Mouse (Mus musculus) ES-CJ7 (cell line): ENCODE data around the gene Abhd4.
A peak's percentile ranks its signal among the peaks of the same experiment; 100 is the strongest.

Experiments used
- DNase-seq: peaks from one replicate; pipeline ENCODE4 v3.0.0; 2011; ENCODE audit warnings: low read depth, low spot score

Gene Abhd4

GRCm38 (mm10) chr14:54253741-54254291, at the start of gene Abhd4, which contains the start of gene Dad1:
Abhd4 (plus strand) TSS chr14:54254188.
Dad1 (minus strand) TSS chr14:54254104.
- DNase-seq = peak; percentile 99

- DNase-seq = no peak
Observed at GRCm38 (mm10) chr14:54204311-54204710, 49.7 kb upstream of the Abhd4 start.

GRCm38 (mm10) chr14:54204786-54205185, 49.2 kb upstream of the Abhd4 start:
- no peak for DNase-seq

GRCm38 (mm10) chr14:54205904-54206303, 48.1 kb upstream of the Abhd4 start:
- DNase-seq = no peak

GRCm38 (mm10) chr14:54206309-54206708, 47.7 kb upstream of the Abhd4 start:
- DNase-seq = no peak

GRCm38 (mm10) chr14:54206750-54207550, 47.0 kb upstream of the Abhd4 start:
- DNase-seq = no peak

GRCm38 (mm10) chr14:54207924-54208323, 46.1 kb upstream of the Abhd4 start:
- no peak for DNase-seq

GRCm38 (mm10) chr14:54208741-54209140, 45.2 kb upstream of the Abhd4 start:
- no peak for DNase-seq

- no peak for DNase-seq
Observed at GRCm38 (mm10) chr14:54209932-54210331, 44.1 kb upstream of the Abhd4 start.

GRCm38 (mm10) chr14:54210401-54210800, 43.6 kb upstream of the Abhd4 start:
- no peak for DNase-seq

- no peak for DNase-seq
Observed at GRCm38 (mm10) chr14:54211199-54211598, 42.8 kb upstream of the Abhd4 start.

- no peak for DNase-seq
Observed at GRCm38 (mm10) chr14:54211755-54212154, 42.2 kb upstream of the Abhd4 start.

GRCm38 (mm10) chr14:54213734-54214133, 40.3 kb upstream of the Abhd4 start:
- no peak for DNase-seq

GRCm38 (mm10) chr14:54214477-54214876, 39.5 kb upstream of the Abhd4 start:
- no peak for DNase-seq

- no peak for DNase-seq
Observed at GRCm38 (mm10) chr14:54214901-54215300, 39.1 kb upstream of the Abhd4 start.

- DNase-seq = no peak
Observed at GRCm38 (mm10) chr14:54216126-54216525, 37.9 kb upstream of the Abhd4 start.

GRCm38 (mm10) chr14:54218233-54218632, 35.8 kb upstream of the Abhd4 start:
- DNase-seq = no peak

- DNase-seq = no peak
Observed at GRCm38 (mm10) chr14:54218721-54219120, 35.3 kb upstream of the Abhd4 start.

GRCm38 (mm10) chr14:54219256-54219655, 34.7 kb upstream of the Abhd4 start:
- DNase-seq = no peak

GRCm38 (mm10) chr14:54219849-54220248, 34.1 kb upstream of the Abhd4 start:
- no peak for DNase-seq

- no peak for DNase-seq
Observed at GRCm38 (mm10) chr14:54220726-54221494, 33.1 kb upstream of the Abhd4 start.

GRCm38 (mm10) chr14:54221641-54222040, 32.3 kb upstream of the Abhd4 start:
- DNase-seq = no peak
